Mouse (Mus musculus) liver, adult (tissue): ENCODE results near the gene Ugt2a3.

Experiments
- GATA4 ChIP-seq: IDR thresholded peaks from 2 replicates; pipeline ENCODE4 v1.6.1; 2014; ENCODE audit warnings: mild to moderate bottlenecking, low read length; ENCODE audit not compliant: insufficient replicate concordance

The Ugt2a3 gene

DNA sequence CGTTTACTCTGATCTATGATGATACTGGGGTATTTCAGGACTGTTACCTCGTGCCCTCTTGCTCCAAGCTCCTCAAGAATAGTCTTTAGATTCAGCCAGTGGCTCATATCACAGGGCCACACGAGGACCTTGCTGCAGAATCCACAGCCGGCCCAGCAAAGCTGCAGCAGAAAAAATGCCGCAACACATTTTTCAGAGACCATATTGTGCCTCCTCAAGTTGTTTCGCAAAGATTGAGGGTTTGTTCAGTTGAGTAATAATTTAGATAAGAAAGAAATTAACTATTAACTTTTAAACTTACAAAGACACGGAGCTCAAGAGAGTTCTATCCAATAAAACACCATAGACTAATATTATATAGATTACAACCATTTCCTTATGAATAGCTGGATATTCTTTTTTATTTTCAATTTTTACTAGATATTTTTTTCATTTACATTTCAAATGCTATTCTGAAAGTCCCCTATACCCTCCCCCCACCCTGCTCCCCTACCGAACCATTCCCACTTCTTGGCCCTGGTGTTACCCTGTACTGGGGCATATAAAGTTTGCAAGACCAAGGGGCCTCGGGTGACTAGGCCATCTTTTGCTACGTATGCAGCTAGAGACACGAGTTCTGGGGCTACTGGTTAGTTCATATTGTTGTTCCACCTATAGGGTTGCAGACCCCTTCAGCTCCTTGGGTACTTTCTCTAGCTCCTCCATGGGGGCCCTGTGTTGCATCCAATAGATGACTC lies at the start of gene Ugt2a3:
Gene Ugt2a3 (minus strand): TSS at position 235 of the 737 bp plus-strand sequence.
- no peak for TF ChIP-seq GATA4

DNA sequence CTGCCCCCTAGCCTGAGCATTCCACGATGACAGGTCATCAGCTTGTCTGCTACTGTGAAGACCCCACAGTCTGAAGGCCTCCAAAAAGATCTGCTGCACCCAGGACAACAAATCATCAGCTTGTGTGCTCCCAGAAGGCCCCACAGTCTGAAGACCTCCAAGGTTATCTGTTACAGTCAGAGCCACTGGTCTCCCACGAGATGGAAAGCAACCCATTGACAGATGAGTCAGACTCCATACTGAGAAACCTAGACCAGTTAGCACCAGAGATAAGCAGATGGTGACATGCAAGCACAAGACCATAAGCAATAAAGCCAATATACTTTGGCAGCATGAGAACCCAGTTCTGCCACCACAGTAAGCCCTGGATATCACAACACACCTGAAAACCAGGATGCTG lies 43.2 kb upstream of the Ugt2a3 start:
- TF ChIP-seq GATA4 = no peak

DNA sequence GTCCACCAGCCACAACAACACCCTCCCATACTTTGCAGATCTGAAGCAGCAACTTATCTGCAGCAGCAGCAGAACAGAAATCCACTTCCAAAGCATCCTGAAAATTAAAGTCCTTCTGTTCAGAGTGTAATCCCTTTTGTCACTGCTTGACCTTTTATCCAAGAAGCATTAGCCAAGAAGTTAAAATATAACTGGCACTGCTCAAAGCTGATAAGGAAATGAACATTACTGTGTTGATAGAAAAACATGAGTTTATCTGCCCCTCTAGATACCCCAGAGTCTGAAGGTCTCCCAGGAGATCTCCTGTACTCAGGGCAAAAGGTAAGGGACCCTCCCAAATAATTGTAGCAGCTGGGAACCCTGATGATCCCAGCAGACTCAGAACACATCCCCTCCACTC lies 42.8 kb upstream of the Ugt2a3 start:
- TF ChIP-seq GATA4 = peak; percentile 60; the same call in 1 of the 2 replicates

DNA sequence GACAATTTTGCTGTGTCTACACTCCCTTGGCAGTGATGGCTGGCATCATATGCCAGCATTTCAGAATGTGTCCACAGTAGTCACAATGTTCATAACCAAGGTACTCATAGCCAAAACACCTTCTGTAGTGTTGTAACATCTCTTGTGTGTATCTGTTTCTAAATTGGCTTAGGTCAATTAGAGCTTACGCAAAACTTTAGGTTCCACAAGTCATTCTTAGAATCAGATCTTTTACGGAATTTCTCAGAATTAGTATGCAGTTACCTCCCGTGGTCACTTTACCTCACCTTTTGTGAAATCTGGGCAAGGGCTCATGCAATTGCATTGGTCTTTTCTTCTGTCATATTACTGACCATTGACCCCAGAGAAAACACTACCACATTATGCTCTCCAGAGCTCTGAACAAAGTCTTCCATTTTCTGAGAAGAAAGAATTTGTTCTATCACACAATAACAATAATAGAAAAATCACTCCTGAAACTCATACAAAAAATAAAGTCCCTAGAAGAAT lies 38.9 kb upstream of the Ugt2a3 start:
- TF ChIP-seq GATA4 = no peak

DNA sequence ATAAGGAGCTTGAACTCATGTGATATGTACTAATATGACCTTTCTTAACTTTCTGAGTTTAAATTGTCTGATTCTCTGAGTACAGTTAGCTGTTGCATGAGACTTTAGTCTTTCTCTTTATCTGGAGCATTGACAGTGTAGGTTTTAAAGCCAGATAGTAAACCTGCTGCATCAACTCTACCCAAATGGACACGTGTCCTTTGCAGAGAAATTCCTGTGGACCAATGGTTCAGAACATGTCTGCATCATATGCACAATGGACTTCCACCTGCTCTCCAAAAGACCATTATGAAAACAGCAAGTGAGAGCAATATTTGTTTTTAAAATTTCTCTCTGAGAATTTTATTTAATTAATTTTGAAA lies 36.5 kb upstream of the Ugt2a3 start:
- TF ChIP-seq GATA4 = no peak

DNA sequence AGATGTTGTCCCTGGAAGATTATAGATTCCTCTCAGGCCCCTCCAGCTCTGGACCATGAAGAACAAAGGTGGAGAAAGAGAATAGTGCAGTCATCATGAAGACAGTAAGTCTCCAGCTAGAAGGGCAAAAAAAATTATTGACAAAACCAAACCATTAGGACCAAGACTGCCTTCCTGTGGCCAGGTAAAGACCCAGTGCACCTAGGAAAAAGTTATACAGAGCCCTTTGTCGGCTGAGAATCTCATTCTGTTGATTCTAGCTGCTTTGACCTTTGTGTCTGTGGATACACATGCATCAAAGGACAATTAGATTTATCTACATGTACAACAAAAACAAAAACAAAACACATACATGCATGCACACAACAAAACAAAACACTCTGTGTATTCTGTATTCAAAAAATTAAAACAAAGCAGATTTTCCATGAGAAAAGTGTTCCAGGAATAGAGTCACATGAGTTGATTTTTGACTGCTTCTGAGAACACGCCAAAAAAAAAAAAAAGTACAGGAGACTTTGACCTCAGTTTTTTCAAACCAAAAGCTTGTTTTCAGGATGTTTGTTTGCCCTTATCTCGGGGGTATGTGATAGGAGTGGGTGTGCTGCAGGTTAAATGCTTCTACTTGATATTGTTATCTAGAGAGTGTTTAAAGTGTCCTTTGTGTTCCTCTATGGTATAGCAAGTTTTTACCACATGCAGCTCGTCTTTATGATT lies 36.0 kb upstream of the Ugt2a3 start:
- TF ChIP-seq GATA4 = peak; percentile 78

DNA sequence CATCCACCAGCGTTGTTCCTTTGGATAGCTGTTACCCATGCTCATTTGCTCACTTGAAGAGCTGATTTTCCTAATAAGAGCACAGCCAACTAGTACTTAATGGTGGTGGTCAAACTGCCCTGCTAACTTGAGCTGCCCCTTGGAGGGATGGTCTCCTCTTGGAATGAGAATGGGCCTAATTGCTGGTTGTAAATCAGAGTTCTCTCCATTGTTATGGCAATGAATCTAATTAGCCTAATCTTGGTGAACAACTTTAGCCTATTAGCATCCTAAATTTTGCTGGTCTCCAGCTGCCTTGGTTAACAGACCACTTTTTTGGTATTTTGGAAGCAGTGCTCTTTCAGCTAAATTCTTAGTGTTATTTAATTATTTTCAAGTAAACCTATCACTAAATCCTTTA lies 13.4 kb upstream of the Ugt2a3 start:
- no peak for TF ChIP-seq GATA4

DNA sequence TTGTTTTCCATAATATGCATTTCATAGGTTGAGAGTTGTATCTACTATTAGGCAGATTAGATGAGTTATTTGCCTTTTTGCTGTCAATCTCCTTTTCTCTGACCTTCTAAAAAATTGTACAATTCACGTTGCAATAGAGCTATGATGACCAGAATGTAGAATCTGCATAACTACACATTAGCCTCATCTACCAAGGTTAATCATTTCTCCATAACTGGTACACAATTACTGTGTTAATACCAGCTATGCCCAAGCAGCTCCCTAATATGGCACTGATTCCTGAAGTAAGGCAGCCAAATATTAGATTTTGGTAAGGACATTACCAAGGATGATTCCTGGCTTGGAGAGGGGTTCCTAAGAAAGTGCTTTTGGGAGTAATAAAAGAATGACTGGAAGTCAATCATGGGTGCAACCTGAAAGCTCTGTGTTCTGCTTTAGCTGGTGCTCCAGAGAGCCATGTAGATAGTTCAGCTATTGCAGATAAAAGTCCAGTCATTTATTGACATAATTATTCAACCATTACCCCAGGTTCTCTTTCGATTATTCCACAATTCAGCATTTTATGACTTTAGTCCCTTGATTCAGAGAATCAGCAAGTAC lies 10.6 kb upstream of the Ugt2a3 start:
- TF ChIP-seq GATA4 = peak; percentile 49; the same call in 1 of the 2 replicates

DNA sequence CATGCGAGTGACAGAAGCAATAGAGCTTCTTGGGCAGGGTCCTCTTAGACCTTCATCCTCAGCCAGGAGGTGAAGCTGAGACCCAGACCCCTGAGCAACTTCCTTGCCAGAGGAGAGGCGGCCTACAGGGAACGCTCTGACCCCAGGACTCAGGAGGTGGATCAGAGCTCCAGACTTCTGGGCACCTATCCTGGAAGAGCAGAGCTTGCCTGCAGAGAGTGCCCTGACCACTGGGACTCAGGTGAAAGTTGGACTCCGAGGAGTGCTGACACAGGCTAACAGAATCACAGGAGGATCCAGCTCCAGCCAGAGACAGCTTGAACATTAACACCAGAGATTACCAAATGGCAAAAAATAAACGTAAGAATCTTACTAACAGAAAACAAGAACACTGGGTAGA lies 3.5 kb upstream of the Ugt2a3 start:
- no peak for TF ChIP-seq GATA4

DNA sequence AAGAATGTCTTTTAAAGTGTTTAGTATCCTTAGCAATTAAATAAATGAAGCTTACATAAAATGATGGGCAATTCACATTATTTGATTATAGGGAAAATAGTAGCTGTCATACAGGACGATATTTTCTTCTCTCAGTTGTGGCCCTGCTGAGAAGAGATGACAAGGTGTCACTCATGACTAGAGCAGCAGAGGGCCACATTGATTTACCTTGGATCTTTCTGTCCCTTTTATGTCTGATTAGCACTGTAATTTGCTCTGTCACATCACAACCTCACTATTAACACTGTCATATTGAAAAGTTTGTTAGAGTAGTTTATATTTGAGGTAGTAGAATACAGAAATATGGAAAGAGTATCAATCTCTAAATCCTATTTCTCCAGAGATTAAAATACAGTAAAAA lies 1.8 kb downstream of the Ugt2a3 start:
- no peak for TF ChIP-seq GATA4

DNA sequence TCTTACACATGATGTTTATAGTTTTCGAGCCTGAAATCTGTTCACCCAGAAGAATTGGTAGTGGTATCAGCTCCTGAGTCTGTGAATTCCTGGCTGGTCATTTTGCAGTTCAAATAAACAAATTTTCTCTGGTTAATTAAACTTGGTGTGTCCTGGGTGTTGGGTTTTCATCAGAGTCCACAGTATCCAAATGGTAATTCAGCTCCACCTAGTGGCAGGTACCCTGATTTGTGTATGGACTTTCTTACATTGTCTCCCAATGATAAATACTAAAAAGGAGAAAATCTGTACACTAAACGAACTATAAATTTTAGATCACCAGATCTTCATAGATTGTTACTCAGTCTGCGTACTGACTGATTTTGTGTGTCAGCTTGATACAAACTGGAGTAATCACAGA lies 3.4 kb downstream of the Ugt2a3 start:
- TF ChIP-seq GATA4 = no peak

DNA sequence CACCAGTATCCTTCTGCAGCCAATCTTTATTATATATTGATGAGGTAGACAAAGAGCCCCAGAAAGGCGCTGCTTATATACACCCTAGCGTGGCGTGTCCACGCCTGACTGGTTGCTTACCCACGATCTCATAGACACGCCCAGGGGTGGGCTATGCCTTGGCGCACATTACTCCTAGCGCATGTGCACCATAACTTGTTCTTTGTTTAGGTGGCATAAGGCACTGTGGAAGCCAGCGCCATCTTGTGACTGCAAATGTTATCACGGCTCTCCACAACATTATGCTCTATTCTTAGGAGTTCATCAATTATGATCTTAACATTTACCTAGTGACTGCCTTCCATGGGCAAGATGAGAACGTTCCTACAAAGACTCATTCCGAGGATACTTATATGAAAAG lies 25.6 kb downstream of the Ugt2a3 start:
- no peak for TF ChIP-seq GATA4

DNA sequence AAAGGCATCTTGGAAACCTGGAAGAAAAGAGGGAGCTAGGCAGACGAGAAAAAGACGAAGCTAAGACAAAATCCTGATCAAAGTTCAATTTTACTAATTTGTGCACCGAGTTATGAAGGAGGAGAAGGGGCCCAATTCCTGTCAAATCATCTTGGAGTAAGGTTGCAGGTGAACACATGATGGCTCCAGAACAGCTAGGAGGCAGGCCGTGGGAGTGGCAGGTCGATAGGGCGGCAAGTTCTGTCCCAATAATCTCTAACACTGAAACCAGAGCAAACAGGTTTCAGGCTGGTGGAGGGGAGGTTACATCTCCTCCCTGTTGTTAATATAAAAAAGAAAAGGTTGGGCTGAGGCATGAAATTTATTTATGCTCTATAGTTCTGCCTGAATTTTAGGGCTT lies 61.4 kb downstream of the Ugt2a3 start:
- TF ChIP-seq GATA4 = no peak
